Mouse (Mus musculus) C2C12 (cell line): ENCODE results near the gene Etfbkmt. TPM values are rescaled to one million over a fixed set of nuclear protein-coding genes. Genes with fewer than 3 reads are reported as not detected.
"Not testable (repeated sequence)": the region's sequence is repeated elsewhere in the genome, so short reads cannot be mapped to it uniquely, and the experiment has no call there.

Experiments
- H3K27me3 ChIP-seq: one replicate; pipeline ENCODE4 v1.6.1; 2011; ENCODE audit not compliant: control insufficient read depth, insufficient read depth, insufficient read length
- H3K36me3 ChIP-seq: one replicate; pipeline ENCODE4 v1.6.1; 2011; ENCODE audit not compliant: control insufficient read depth, insufficient read depth
- H3K4me3 ChIP-seq: one replicate; pipeline ENCODE4 v1.5.1; 2011; ENCODE audit warnings: mild to moderate bottlenecking, control low read depth; ENCODE audit not compliant: poor library complexity, insufficient read depth, severe bottlenecking
- H3K79me2 ChIP-seq: one replicate; pipeline ENCODE4 v1.6.1; 2011; ENCODE audit not compliant: control insufficient read depth, insufficient read depth
- H3K79me3 ChIP-seq: one replicate; pipeline ENCODE4 v1.6.1; 2011; ENCODE audit warnings: low read depth, control low read depth
- H3ac ChIP-seq: one replicate; pipeline ENCODE3; 2011; ENCODE audit warnings: low read depth; ENCODE audit not compliant: control insufficient read depth, insufficient read length
- CEBPB ChIP-seq: IDR thresholded peaks from one replicate; pipeline ENCODE4 v1.6.1; 2011; ENCODE audit warnings: low read depth, mild to moderate bottlenecking, control low read depth, moderate library complexity
- CTCF ChIP-seq: IDR thresholded peaks from one replicate; pipeline ENCODE4 v1.5.1; 2011; ENCODE audit not compliant: control insufficient read depth, insufficient read depth, insufficient read length
- FOSL1 ChIP-seq: IDR thresholded peaks from one replicate; pipeline ENCODE4 v1.8.0; 2011; ENCODE audit warnings: mild to moderate bottlenecking, low read length; ENCODE audit not compliant: poor library complexity, insufficient read depth, severe bottlenecking
- MAX ChIP-seq: IDR thresholded peaks from one replicate; pipeline ENCODE4 v1.6.1; 2011; ENCODE audit warnings: mild to moderate bottlenecking, control low read depth
- MYOD1 ChIP-seq: IDR thresholded peaks from one replicate; pipeline ENCODE4 v1.6.1; 2011; ENCODE audit warnings: low read depth; ENCODE audit not compliant: control insufficient read depth, insufficient read length
- MYOG ChIP-seq: IDR thresholded peaks from one replicate; pipeline ENCODE4 v1.6.1; 2011; ENCODE audit not compliant: control insufficient read depth, insufficient read length; ENCODE audit errors: extremely low read depth
- USF1 ChIP-seq: IDR thresholded peaks from one replicate; pipeline ENCODE4 v1.6.1; 2011; ENCODE audit warnings: low read depth, mild to moderate bottlenecking, control low read depth, moderate library complexity
- polyA plus RNA-seq: library from polyadenylated mRNA; unstranded; fragments of >200 nt; fragmentation: generic; extraction: Trizol; gene quantifications from one replicate; pipeline ENCODE4 v1.2.1, GENCODE M21; 2012; ENCODE audit warnings: missing spikeins

Etfbkmt gene
- polyA plus RNA-seq, 1 experiment: 2.2 TPM

DNA sequence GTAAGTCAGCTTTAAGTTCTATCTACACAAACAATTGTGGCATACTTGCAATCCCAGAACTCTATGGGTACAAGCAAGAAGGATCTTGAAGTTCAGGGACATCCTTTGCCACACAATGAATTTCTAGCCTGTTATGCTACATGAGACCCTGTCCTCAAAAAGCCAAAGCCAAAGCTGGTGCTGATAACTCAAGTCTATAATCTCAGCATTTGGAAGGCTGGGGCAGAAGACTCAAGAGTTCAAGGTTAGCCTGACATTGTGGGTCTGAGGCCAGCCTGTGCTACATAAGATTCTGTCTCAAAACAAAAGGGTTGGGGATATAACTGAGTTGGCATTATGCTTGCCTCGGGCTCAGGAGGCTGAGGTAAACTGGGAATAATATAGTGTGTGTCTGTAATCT, 47.7 kb downstream of the Etfbkmt start:
- H3K4me3 ChIP-seq: peak overlapping the region; percentile 85
- H3ac ChIP-seq: no peak overlapping the region
- H3K36me3 ChIP-seq: peaks cover 23% of the 10 kb centered on the region
- TF ChIP-seq MYOG (no peak), USF1 (no peak), CEBPB (no peak), MAX (no peak), MYOD1 (no peak)
- H3K27me3 ChIP-seq: no peaks in the 10 kb centered on the region
- peaks cover 53% of the 10 kb centered on the region for H3K79me2 ChIP-seq
- H3K79me3 ChIP-seq: peaks cover 44% of the 10 kb centered on the region

DNA sequence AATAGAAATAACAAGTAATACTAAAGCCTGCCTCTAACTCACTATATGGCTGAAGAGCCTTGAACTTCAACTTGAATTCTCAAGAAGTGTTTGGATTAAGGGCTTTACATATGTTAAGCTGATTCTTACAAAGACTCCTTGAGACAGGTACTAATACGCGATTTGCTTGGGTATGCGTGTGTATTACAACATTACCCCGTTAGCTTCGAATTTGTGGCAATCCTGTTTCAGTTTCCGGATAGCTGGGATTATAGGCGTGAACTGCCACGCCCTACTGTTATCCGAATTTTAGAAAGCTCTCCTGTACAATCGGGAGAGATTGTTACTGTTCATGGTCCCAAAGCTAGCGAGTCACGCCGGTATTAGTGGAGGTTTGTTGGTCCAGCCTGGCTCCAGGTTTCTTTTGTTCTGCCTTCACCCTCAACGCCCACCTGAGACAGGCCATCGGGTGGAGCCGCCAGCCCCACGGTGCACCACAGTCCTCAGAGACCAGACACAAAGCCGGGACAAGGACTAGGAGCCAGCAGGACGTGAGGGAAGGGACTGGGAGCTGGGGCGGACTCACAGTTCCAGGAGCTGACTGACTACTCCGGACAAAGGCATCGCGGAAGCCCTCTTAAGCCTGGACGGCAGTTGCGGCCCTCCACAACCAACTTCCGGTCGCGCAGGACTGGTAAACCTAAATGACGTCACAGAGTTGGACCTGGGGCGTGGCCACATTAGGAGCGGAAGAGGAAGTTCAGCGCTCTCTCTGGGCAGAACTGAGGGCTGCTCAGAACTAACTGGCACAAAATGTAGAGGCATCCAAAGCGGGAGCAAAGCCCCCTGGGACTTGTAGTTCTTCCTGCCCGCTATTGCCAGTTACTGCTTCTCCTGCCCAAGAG, 48.6 kb downstream of the Etfbkmt start, which contains the start of gene Amn1:
Amn1 (minus strand) TSS at position 672 of the 884 bp plus-strand sequence.
- Histone ChIP-seq H3K4me3 (peak within 1 kb of the TSS; percentile 85), H3K79me2 (peaks cover 52% of the 10 kb centered on the region), H3K79me3 (peaks cover 44% of the 10 kb centered on the region), H3ac (peak within 1 kb of the TSS; percentile 82), H3K27me3 (no peaks in the 10 kb centered on the region), H3K36me3 (peaks cover 14% of the 10 kb centered on the region)
- no peak for TF ChIP-seq MYOD1
- peak; percentile 15 for TF ChIP-seq USF1
- TF ChIP-seq MAX: peak; percentile 57

DNA sequence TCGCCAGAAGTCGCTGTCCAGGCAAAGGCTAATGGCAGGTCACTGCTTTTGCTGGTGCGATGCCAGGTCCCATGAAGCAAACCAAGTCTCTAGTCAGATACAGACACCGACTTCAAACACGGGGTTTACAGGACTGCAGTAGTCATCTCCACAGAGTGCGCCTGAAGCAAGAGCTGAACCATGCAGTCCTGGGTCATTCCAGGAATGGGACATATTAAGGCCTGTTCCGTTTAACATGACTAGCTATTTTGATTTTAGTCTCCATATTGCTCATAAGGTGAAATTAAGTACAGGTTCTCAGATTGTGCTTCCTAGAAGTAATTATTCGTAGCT, 49.2 kb downstream of the Etfbkmt start:
- Histone ChIP-seq H3K79me3 (peaks cover 42% of the 10 kb centered on the region), H3K4me3 (peak overlapping the region; percentile 85), H3ac (peak overlapping the region; percentile 48), H3K27me3 (no peaks in the 10 kb centered on the region), H3K79me2 (peaks cover 46% of the 10 kb centered on the region), H3K36me3 (peaks cover 10% of the 10 kb centered on the region)
- TF ChIP-seq USF1 (no peak), CEBPB (no peak), FOSL1 (no peak), MAX (no peak), MYOD1 (no peak), CTCF (no peak), MYOG (no peak)

DNA sequence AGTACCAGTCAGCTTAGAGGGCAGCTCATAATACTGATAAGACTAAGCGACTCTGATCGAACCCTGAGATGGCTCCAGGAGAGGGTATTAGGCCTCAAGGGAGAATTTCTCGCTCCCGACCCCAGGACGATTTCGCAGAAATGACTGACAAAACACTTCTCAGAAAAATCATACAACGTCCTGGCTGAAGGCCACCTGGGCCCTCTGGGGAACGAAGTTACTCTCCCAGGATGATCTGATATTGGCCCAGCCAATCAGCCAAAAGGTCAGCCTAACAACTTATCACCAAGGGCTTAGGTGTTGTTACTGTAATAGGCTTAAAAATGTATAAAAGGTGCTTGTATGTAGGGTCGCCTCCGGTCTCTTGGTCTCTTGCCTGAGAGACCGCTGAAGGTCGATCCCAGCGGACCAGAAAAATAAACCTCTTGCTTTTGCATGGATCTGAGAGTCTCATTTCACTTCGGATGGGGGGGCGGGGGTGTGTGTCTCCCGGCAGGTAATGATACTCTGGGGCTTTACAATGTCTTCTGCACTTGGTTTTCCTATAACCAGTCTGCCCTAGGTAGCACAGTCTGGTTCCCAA, 49.8 kb downstream of the Etfbkmt start:
- Histone ChIP-seq H3K36me3 (peaks cover 8% of the 10 kb centered on the region), H3K4me3 (no peak overlapping the region), H3K27me3 (no peaks in the 10 kb centered on the region), H3ac (no peak overlapping the region), H3K79me3 (peaks cover 37% of the 10 kb centered on the region), H3K79me2 (peaks cover 40% of the 10 kb centered on the region)
- no peak for TF ChIP-seq USF1
- TF ChIP-seq MAX: no peak
- TF ChIP-seq FOSL1: no peak
- no peak for TF ChIP-seq MYOG
- TF ChIP-seq MYOD1: no peak
- TF ChIP-seq CEBPB: no peak
- TF ChIP-seq CTCF: no peak

DNA sequence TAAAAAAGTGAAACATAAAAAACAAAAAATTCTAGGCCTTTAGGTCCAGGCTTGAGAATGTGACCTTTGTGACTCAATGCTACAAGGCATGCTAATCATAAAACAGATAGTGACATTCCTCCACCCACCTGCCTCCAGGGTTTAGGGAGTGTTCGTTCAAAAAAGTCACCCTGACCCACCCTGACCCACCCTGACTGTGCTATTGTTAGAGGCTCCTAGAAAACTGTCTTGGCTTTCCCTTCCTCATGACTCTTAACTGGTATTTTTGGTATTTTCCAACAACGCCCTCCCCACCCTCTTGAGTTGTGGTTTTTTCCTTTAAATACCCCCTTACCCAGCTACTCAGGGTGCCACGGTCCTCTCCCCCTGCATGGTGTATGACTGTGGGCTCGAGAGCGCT, 52.3 kb downstream of the Etfbkmt start:
- peaks cover 14% of the 10 kb centered on the region for H3K79me3 ChIP-seq
- H3K36me3 ChIP-seq, H3K4me3 ChIP-seq, H3K27me3 ChIP-seq, H3ac ChIP-seq: not testable (repeated sequence)
- peaks cover 15% of the 10 kb centered on the region for H3K79me2 ChIP-seq

DNA sequence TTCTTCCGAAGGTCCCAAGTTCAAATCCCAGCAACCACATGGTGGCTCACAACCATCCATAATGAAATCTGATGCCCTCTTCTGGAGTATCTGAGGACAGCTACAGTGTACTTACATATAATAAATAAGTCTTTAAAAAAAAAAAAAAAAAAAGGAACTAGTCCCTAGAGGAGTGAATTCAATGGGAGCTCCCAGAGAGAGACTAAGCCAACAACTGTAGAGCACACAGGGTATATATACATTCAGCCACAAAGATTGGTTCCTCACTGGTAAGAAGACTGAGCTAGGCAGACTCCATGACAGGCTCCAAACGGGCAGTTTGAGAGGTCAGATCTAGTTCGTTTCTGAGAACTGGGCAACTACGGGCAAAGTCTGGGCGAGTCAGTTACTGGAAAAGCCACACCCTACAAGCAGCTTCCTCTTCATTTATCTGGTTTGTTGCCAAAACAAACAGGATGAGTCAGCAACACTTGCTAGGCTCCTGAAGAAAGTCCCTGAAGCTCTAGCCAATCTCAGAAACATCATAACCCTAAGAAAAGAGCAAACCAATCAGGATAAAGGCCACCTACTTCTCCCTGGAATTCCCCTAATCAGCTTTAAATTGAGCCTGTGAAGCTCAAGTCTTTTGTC, 53.7 kb downstream of the Etfbkmt start:
- no peaks in the 10 kb centered on the region for H3K36me3 ChIP-seq
- H3ac ChIP-seq: no peak overlapping the region
- H3K4me3 ChIP-seq: no peak overlapping the region
- H3K79me3 ChIP-seq: no peaks in the 10 kb centered on the region
- H3K27me3 ChIP-seq: no peaks in the 10 kb centered on the region
- H3K79me2 ChIP-seq: peaks cover under 1% of the 10 kb centered on the region
- no peak for TF ChIP-seq MYOD1
- no peak for TF ChIP-seq USF1
